Mouse (Mus musculus) liver, embryonic 15.5 days (tissue): Measurements from ENCODE around the gene Osbpl3. TPM values are rescaled to one million over a fixed set of nuclear protein-coding genes. Genes with fewer than 3 reads are reported as not detected.

Experiments
- ATAC-seq: fragments of 200-750 bp; cut with Nextera tagmentation; 2 replicates; pipeline ENCODE4 v1.8.0; 2017; ENCODE audit warnings: moderate number of reproducible peaks, mild to moderate bottlenecking, moderate library complexity; ENCODE audit not compliant: insufficient read depth
- H3K27ac ChIP-seq: fragments of 300-500 bp; sonication (generic); replicated peaks from 2 replicates; pipeline ENCODE4 v1.5.1; 2015; ENCODE audit warnings: mild to moderate bottlenecking, inconsistent platforms
- H3K27me3 ChIP-seq: fragments of 300-500 bp; sonication (generic); 2 replicates; pipeline ENCODE4 v1.6.1; 2015; ENCODE audit warnings: mild to moderate bottlenecking, inconsistent platforms
- H3K36me3 ChIP-seq: fragments of 300-500 bp; sonication (generic); replicated peaks from 2 replicates; pipeline ENCODE4 v1.6.1; 2015; ENCODE audit warnings: moderate library complexity, mild to moderate bottlenecking, inconsistent platforms
- H3K4me1 ChIP-seq: fragments of 300-500 bp; sonication (generic); replicated peaks from 2 replicates; pipeline ENCODE4 v1.6.1; 2015; ENCODE audit warnings: inconsistent platforms
- H3K4me2 ChIP-seq: fragments of 300-500 bp; sonication (generic); 2 replicates; pipeline ENCODE4 v1.6.1; 2015; ENCODE audit warnings: moderate library complexity, mild to moderate bottlenecking, inconsistent platforms
- H3K4me3 ChIP-seq: fragments of 300-500 bp; sonication (generic); replicated peaks from 2 replicates; pipeline ENCODE4 v1.5.1; 2015; ENCODE audit warnings: mild to moderate bottlenecking, inconsistent platforms
- H3K9ac ChIP-seq: fragments of 300-500 bp; sonication (generic); 2 replicates; pipeline ENCODE4 v1.6.1; 2015; ENCODE audit warnings: moderate library complexity, mild to moderate bottlenecking, inconsistent platforms
- H3K9me3 ChIP-seq: fragments of 300-500 bp; sonication (generic); replicated peaks from 2 replicates; pipeline ENCODE4 v1.6.1; 2016; ENCODE audit warnings: inconsistent platforms
- WGBS: fragments of 180-500 bp; shearing (Covaris S2); methylation state at CpG from one replicate; pipeline ENCODE4 v1.1.7; 2015; ENCODE audit warnings: mixed read lengths; ENCODE audit not compliant: insufficient replicate concordance; 5-methylcytosine and 5-hydroxymethylcytosine counted together
- polyA plus RNA-seq: library from polyadenylated mRNA; unstranded; fragments of >200 nt; fragmentation: Nextera tagmentation; extraction: Ambion mirVana; gene quantifications from 2 replicates; pipeline ENCODE4 v1.2.1, GENCODE M21; 2015

The Osbpl3 gene
- polyA plus RNA-seq, 1 experiment from 2014 or later, result 0.64 TPM

DNA sequence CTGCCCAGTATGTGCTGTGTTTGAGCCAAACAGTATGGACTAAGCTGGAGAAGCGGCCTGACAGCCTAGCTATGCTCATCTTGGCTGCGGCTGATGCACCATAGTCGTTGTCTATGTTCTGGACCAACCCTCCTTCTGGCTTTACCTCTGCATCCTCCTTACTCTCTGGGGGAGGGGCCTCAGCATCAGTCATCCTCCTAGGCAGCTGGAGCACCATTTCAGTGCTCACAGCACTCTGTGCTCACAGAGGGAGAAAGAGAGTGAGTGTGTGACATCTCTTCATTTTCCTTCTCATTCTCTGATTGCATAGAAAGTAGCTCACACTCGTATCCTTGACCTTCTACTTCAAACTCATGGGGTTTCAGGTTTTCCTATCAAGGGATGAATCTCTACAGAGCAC lies 129.8 kb downstream of the Osbpl3 start:
- no peaks in the 10 kb centered on the region for H3K4me1 ChIP-seq
- no peaks in the 10 kb centered on the region for H3K9me3 ChIP-seq
- no peaks in the 10 kb centered on the region for H3K27me3 ChIP-seq
- 71% methylated on average over 4 of the region's 4 CpGs for WGBS
- H3K4me2 ChIP-seq, result no peak overlapping the region
- H3K27ac ChIP-seq, result no peak overlapping the region
- H3K4me3 ChIP-seq, result no peak overlapping the region
- H3K36me3 ChIP-seq, result no peaks in the 10 kb centered on the region
- ATAC-seq, result no peak
- no peak overlapping the region for H3K9ac ChIP-seq

DNA sequence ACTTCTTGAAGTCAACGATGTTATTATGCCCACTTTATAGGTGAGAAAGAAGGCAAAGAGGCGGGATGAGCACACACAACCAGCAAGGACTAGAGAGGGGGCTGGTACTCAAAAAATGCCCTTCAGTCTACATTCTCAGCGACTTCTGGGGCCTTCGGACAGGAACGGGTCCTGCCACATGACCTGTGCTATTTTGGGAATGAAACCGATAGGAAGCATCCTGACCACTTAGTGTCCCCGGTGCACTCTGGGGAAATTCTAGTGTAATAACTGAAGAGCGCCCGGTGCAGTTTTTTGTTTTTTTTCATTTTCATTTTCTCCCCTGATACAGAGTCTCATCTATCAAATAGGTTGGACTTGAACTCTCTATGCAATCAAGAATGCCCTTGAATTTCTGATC lies 130.5 kb downstream of the Osbpl3 start:
- H3K27me3 ChIP-seq, result no peaks in the 10 kb centered on the region
- no peak overlapping the region for H3K9ac ChIP-seq
- H3K4me3 ChIP-seq, result no peak overlapping the region
- no peak overlapping the region for H3K27ac ChIP-seq
- no peaks in the 10 kb centered on the region for H3K9me3 ChIP-seq
- 57% methylated on average over 9 of the region's 9 CpGs for WGBS
- ATAC-seq, result no peak
- no peak overlapping the region for H3K4me2 ChIP-seq
- no peaks in the 10 kb centered on the region for H3K36me3 ChIP-seq
- no peaks in the 10 kb centered on the region for H3K4me1 ChIP-seq

DNA sequence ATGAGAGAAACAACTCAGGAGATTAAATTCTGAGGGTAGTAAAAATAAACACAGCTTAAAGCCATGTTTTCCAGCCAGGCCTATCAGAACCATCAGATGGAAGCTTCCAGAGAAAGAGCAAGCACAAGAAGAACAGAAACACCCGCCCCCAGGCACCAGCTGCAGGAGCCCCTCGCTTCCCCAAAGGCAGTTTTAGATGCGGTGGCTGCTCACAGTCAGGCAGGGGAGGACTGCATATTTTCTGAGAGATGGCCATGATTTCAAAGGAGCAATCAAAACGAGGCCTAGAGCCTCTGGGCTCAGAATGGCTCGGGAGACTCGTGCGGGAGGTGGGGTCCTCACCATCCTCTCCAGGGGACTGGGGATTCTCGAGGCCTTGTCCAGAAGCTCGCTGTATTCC lies 133.4 kb downstream of the Osbpl3 start:
- Histone ChIP-seq H3K36me3 (no peaks in the 10 kb centered on the region), H3K4me1 (no peaks in the 10 kb centered on the region), H3K4me2 (no peak overlapping the region), H3K27ac (no peak overlapping the region), H3K4me3 (no peak overlapping the region), H3K9ac (no peak overlapping the region), H3K9me3 (no peaks in the 10 kb centered on the region), H3K27me3 (no peaks in the 10 kb centered on the region)
- ATAC-seq, result no peak
- WGBS, result 63% methylated on average over 9 of the region's 9 CpGs

DNA sequence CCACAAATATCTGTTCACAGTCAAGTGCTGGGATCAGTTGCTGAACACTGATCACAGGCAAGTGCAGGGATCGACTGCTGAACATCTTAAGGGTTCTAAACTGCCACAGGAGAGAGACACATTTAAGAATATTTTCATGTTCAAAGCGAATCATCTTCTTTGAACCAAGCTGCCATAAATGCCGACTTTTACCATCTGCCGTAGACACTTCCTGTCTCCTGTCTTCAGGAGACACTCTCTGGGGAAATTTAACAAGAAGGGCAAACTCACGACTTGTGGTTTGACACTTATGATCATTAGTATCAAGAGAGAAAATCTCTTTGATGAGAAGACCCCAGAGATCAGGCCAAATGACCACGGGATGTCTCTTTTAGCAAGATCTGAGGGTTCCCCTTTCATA lies 134.3 kb downstream of the Osbpl3 start:
- ATAC-seq, result no peak
- Histone ChIP-seq H3K9me3 (no peaks in the 10 kb centered on the region), H3K4me3 (no peak overlapping the region), H3K4me1 (no peaks in the 10 kb centered on the region), H3K36me3 (no peaks in the 10 kb centered on the region), H3K27ac (no peak overlapping the region), H3K9ac (no peak overlapping the region), H3K4me2 (no peak overlapping the region), H3K27me3 (no peaks in the 10 kb centered on the region)
- 57% methylated on average over 6 of the region's 6 CpGs for WGBS

- H3K9ac ChIP-seq, result no peak overlapping the region
- WGBS, result 75% methylated on average over 7 of the region's 7 CpGs
- no peaks in the 10 kb centered on the region for H3K36me3 ChIP-seq
- H3K9me3 ChIP-seq, result no peaks in the 10 kb centered on the region
- no peaks in the 10 kb centered on the region for H3K4me1 ChIP-seq
- no peak for ATAC-seq
- no peaks in the 10 kb centered on the region for H3K27me3 ChIP-seq
- H3K27ac ChIP-seq, result no peak overlapping the region
- H3K4me3 ChIP-seq, result no peak overlapping the region
- no peak overlapping the region for H3K4me2 ChIP-seq
These were observed 137.3 kb downstream of the Osbpl3 start for GRCm38 (mm10) chr6:50318590-50319172.

GRCm38 (mm10) chr6:50318150-50318549 lies 137.9 kb downstream of the Osbpl3 start:
- Histone ChIP-seq H3K4me2 (no peak overlapping the region), H3K4me1 (no peaks in the 10 kb centered on the region), H3K9ac (no peak overlapping the region), H3K9me3 (no peaks in the 10 kb centered on the region), H3K4me3 (no peak overlapping the region), H3K27ac (no peak overlapping the region), H3K36me3 (no peaks in the 10 kb centered on the region), H3K27me3 (no peaks in the 10 kb centered on the region)
- ATAC-seq, result no peak
- WGBS, result 36% methylated on average over 2 of the region's 2 CpGs

GRCm38 (mm10) chr6:50316795-50317505 lies 139.1 kb downstream of the Osbpl3 start:
- no peak for ATAC-seq
- WGBS, result 67% methylated on average over 7 of the region's 7 CpGs

GRCm38 (mm10) chr6:50314406-50315071 lies 141.5 kb downstream of the Osbpl3 start:
- WGBS, result 62% methylated on average over 12 of the region's 12 CpGs
- H3K4me3 ChIP-seq, result no peak overlapping the region
- no peak for ATAC-seq
- no peak overlapping the region for H3K9ac ChIP-seq
- no peaks in the 10 kb centered on the region for H3K36me3 ChIP-seq
- no peaks in the 10 kb centered on the region for H3K9me3 ChIP-seq
- H3K27me3 ChIP-seq, result no peaks in the 10 kb centered on the region
- H3K27ac ChIP-seq, result no peak overlapping the region
- H3K4me2 ChIP-seq, result no peak overlapping the region
- H3K4me1 ChIP-seq, result no peaks in the 10 kb centered on the region

More at GRCm38 (mm10) chr6:50316795-50317505, 139.1 kb downstream of the Osbpl3 start:
- Histone ChIP-seq H3K9me3 (no peaks in the 10 kb centered on the region), H3K9ac (no peak overlapping the region), H3K27ac (no peak overlapping the region), H3K4me2 (no peak overlapping the region), H3K4me3 (no peak overlapping the region), H3K27me3 (no peaks in the 10 kb centered on the region), H3K36me3 (no peaks in the 10 kb centered on the region), H3K4me1 (no peaks in the 10 kb centered on the region)

- H3K4me2 ChIP-seq, result no peak overlapping the region
- H3K9ac ChIP-seq, result no peak overlapping the region
- 34% methylated on average over 4 of the region's 4 CpGs for WGBS
- no peak overlapping the region for H3K4me3 ChIP-seq
- no peak for ATAC-seq
- H3K9me3 ChIP-seq, result no peaks in the 10 kb centered on the region
- H3K27me3 ChIP-seq, result no peaks in the 10 kb centered on the region
- no peak overlapping the region for H3K27ac ChIP-seq
- no peaks in the 10 kb centered on the region for H3K4me1 ChIP-seq
- H3K36me3 ChIP-seq, result no peaks in the 10 kb centered on the region
These were observed 143.4 kb downstream of the Osbpl3 start for GRCm38 (mm10) chr6:50312647-50313046.

DNA sequence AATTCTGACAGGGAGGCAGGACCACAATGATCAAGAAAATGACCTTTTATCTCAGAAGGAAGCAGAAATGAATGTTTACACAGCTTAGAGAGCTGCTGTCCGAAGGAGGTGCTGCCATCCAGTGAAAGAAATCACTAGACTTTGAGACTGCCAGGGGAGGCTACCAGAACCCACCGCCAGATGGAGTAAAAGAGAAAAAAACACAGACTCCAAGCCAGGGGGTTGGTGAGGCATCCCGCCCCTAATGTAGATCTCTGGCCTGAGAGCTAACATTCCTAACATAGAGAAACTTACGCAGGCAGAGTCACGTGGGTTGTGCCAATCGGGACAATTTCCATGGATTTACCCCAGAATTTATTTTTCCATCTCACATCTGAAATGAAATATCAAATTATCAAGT lies 147.0 kb downstream of the Osbpl3 start:
- WGBS, result 44% methylated on average over 6 of the region's 6 CpGs
- Histone ChIP-seq H3K4me1 (no peaks in the 10 kb centered on the region), H3K4me2 (no peak overlapping the region), H3K27me3 (no peaks in the 10 kb centered on the region), H3K9me3 (no peaks in the 10 kb centered on the region), H3K27ac (no peak overlapping the region), H3K4me3 (no peak overlapping the region), H3K36me3 (no peaks in the 10 kb centered on the region), H3K9ac (no peak overlapping the region)
- ATAC-seq, result no peak

GRCm38 (mm10) chr6:50306625-50307024 lies 149.4 kb downstream of the Osbpl3 start:
- ATAC-seq, result no peak
- no peak overlapping the region for H3K4me3 ChIP-seq
- H3K9ac ChIP-seq, result no peak overlapping the region
- no peaks in the 10 kb centered on the region for H3K27me3 ChIP-seq
- H3K4me1 ChIP-seq, result no peaks in the 10 kb centered on the region
- H3K9me3 ChIP-seq, result no peaks in the 10 kb centered on the region
- no peaks in the 10 kb centered on the region for H3K36me3 ChIP-seq
- WGBS, result 50% methylated on average over 4 of the region's 4 CpGs
- H3K27ac ChIP-seq, result no peak overlapping the region
- no peak overlapping the region for H3K4me2 ChIP-seq
